Mouse (Mus musculus): ENCODE measurements around the gene Hipk2. TPM values are rescaled to one million over a fixed set of nuclear protein-coding genes. Genes with fewer than 3 reads are reported as not detected.

Gene Hipk2
- polyA plus RNA-seq, 1 experiment from 2014 or later: 12.7 TPM

- no peak overlapping the region for H3K9ac ChIP-seq (replicated peaks; ENCODE audit: low read length)
- H3K27ac ChIP-seq (replicated peaks; ENCODE audit: low read depth, low read length): no peak overlapping the region
- 90% methylated on average over 4 of the region's 4 CpGs for WGBS
- no peaks in the 10 kb centered on the region for H3K4me1 ChIP-seq (ENCODE audit: control insufficient read depth, insufficient read depth, low read length)
- DNase-seq (ENCODE audit: low spot score) (no peak), ATAC-seq (replicated peaks; ENCODE audit: insufficient number of reproducible peaks, low FRiP score, low TSS enrichment, low read depth) (no peak)
- H3K4me2 ChIP-seq (ENCODE audit: low read depth, low read length): no peak overlapping the region
- no peaks in the 10 kb centered on the region for H3K27me3 ChIP-seq (ENCODE audit: control insufficient read depth, insufficient read depth, low read length)
- H3K4me3 ChIP-seq (ENCODE audit: low read depth, low read length): no peak overlapping the region
- no peaks in the 10 kb centered on the region for H3K9me3 ChIP-seq (replicated peaks; ENCODE audit: control insufficient read depth, low read length)
- H3K36me3 ChIP-seq (replicated peaks; ENCODE audit: control insufficient read depth, insufficient read depth, low read depth, low read length): no peaks in the 10 kb centered on the region; the same call in 1 of the 2 replicates
Observed at GRCm38 (mm10) chr6:38823164-38823563, 52.8 kb downstream of the Hipk2 start.

GRCm38 (mm10) chr6:38821686-38822085 lies 54.3 kb downstream of the Hipk2 start:
- Histone ChIP-seq H3K4me3 (ENCODE audit: low read depth, low read length) (no peak overlapping the region), H3K9me3 (replicated peaks; ENCODE audit: control insufficient read depth, low read length) (no peaks in the 10 kb centered on the region), H3K27ac (replicated peaks; ENCODE audit: low read depth, low read length) (no peak overlapping the region), H3K27me3 (ENCODE audit: control insufficient read depth, insufficient read depth, low read length) (no peaks in the 10 kb centered on the region), H3K4me2 (ENCODE audit: low read depth, low read length) (no peak overlapping the region), H3K4me1 (ENCODE audit: control insufficient read depth, insufficient read depth, low read length) (no peaks in the 10 kb centered on the region), H3K9ac (replicated peaks; ENCODE audit: low read length) (no peak overlapping the region), H3K36me3 (replicated peaks; ENCODE audit: control insufficient read depth, insufficient read depth, low read depth, low read length) (peaks cover 3% of the 10 kb centered on the region; the same call in 1 of the 2 replicates)
- DNase-seq (ENCODE audit: low spot score): no peak
- no peak for ATAC-seq (replicated peaks; ENCODE audit: insufficient number of reproducible peaks, low FRiP score, low TSS enrichment, low read depth)
- 76% methylated on average over 2 of the region's 2 CpGs for WGBS

- 85% methylated on average over 1 of the region's 1 CpGs for WGBS
- Histone ChIP-seq H3K27me3 (ENCODE audit: control insufficient read depth, insufficient read depth, low read length) (no peaks in the 10 kb centered on the region), H3K4me2 (ENCODE audit: low read depth, low read length) (no peak overlapping the region), H3K4me3 (ENCODE audit: low read depth, low read length) (no peak overlapping the region), H3K9ac (replicated peaks; ENCODE audit: low read length) (no peak overlapping the region), H3K9me3 (replicated peaks; ENCODE audit: control insufficient read depth, low read length) (no peaks in the 10 kb centered on the region), H3K27ac (replicated peaks; ENCODE audit: low read depth, low read length) (no peak overlapping the region), H3K4me1 (ENCODE audit: control insufficient read depth, insufficient read depth, low read length) (no peaks in the 10 kb centered on the region), H3K36me3 (replicated peaks; ENCODE audit: control insufficient read depth, insufficient read depth, low read depth, low read length) (peaks cover 3% of the 10 kb centered on the region; the same call in 1 of the 2 replicates)
- ATAC-seq (replicated peaks; ENCODE audit: insufficient number of reproducible peaks, low FRiP score, low TSS enrichment, low read depth) (no peak), DNase-seq (ENCODE audit: low spot score) (no peak)
Observed at GRCm38 (mm10) chr6:38820862-38821261, 55.1 kb downstream of the Hipk2 start.

- no peaks in the 10 kb centered on the region for H3K4me1 ChIP-seq (ENCODE audit: control insufficient read depth, insufficient read depth, low read length)
- ATAC-seq (replicated peaks; ENCODE audit: insufficient number of reproducible peaks, low FRiP score, low TSS enrichment, low read depth): no peak
- no peaks in the 10 kb centered on the region for H3K27me3 ChIP-seq (ENCODE audit: control insufficient read depth, insufficient read depth, low read length)
- no peak overlapping the region for H3K27ac ChIP-seq (replicated peaks; ENCODE audit: low read depth, low read length)
- DNase-seq (ENCODE audit: low spot score): no peak
- peaks cover 3% of the 10 kb centered on the region; the same call in 1 of the 2 replicates for H3K36me3 ChIP-seq (replicated peaks; ENCODE audit: control insufficient read depth, insufficient read depth, low read depth, low read length)
- 89% methylated on average over 1 of the region's 1 CpGs for WGBS
- H3K4me3 ChIP-seq (ENCODE audit: low read depth, low read length): no peak overlapping the region
- no peak overlapping the region for H3K9ac ChIP-seq (replicated peaks; ENCODE audit: low read length)
- no peak overlapping the region for H3K4me2 ChIP-seq (ENCODE audit: low read depth, low read length)
- H3K9me3 ChIP-seq (replicated peaks; ENCODE audit: control insufficient read depth, low read length): no peaks in the 10 kb centered on the region
Observed at GRCm38 (mm10) chr6:38816216-38816615, 59.7 kb downstream of the Hipk2 start.

- H3K36me3 ChIP-seq (replicated peaks; ENCODE audit: control insufficient read depth, insufficient read depth, low read depth, low read length): peaks cover 3% of the 10 kb centered on the region; the same call in 1 of the 2 replicates
- no peak for DNase-seq (ENCODE audit: low spot score)
- WGBS: 78% methylated on average over 2 of the region's 2 CpGs
Observed at GRCm38 (mm10) chr6:38815582-38815981, 60.4 kb downstream of the Hipk2 start.

GRCm38 (mm10) chr6:38814690-38815089 lies 61.3 kb downstream of the Hipk2 start:
- H3K4me1 ChIP-seq (ENCODE audit: control insufficient read depth, insufficient read depth, low read length): no peaks in the 10 kb centered on the region
- no peak overlapping the region for H3K4me2 ChIP-seq (ENCODE audit: low read depth, low read length)
- no peak overlapping the region for H3K4me3 ChIP-seq (ENCODE audit: low read depth, low read length)
- H3K27me3 ChIP-seq (ENCODE audit: control insufficient read depth, insufficient read depth, low read length): no peaks in the 10 kb centered on the region
- H3K9me3 ChIP-seq (replicated peaks; ENCODE audit: control insufficient read depth, low read length): no peaks in the 10 kb centered on the region
- ATAC-seq (replicated peaks; ENCODE audit: insufficient number of reproducible peaks, low FRiP score, low TSS enrichment, low read depth) (no peak), DNase-seq (ENCODE audit: low spot score) (no peak)
- 86% methylated on average over 2 of the region's 2 CpGs for WGBS
- peaks cover 3% of the 10 kb centered on the region for H3K36me3 ChIP-seq (replicated peaks; ENCODE audit: control insufficient read depth, insufficient read depth, low read depth, low read length)
- H3K9ac ChIP-seq (replicated peaks; ENCODE audit: low read length): no peak overlapping the region
- no peak overlapping the region for H3K27ac ChIP-seq (replicated peaks; ENCODE audit: low read depth, low read length)

More at GRCm38 (mm10) chr6:38815582-38815981, 60.4 kb downstream of the Hipk2 start:
- Histone ChIP-seq H3K27me3 (ENCODE audit: control insufficient read depth, insufficient read depth, low read length) (no peaks in the 10 kb centered on the region), H3K9ac (replicated peaks; ENCODE audit: low read length) (no peak overlapping the region), H3K27ac (replicated peaks; ENCODE audit: low read depth, low read length) (no peak overlapping the region), H3K4me2 (ENCODE audit: low read depth, low read length) (no peak overlapping the region), H3K9me3 (replicated peaks; ENCODE audit: control insufficient read depth, low read length) (no peaks in the 10 kb centered on the region), H3K4me1 (ENCODE audit: control insufficient read depth, insufficient read depth, low read length) (no peaks in the 10 kb centered on the region), H3K4me3 (ENCODE audit: low read depth, low read length) (no peak overlapping the region)
- no peak for ATAC-seq (replicated peaks; ENCODE audit: insufficient number of reproducible peaks, low FRiP score, low TSS enrichment, low read depth)

- H3K36me3 ChIP-seq (replicated peaks; ENCODE audit: control insufficient read depth, insufficient read depth, low read depth, low read length): no peaks in the 10 kb centered on the region; the same call in 1 of the 2 replicates
- no peak overlapping the region for H3K9ac ChIP-seq (replicated peaks; ENCODE audit: low read length)
- no peaks in the 10 kb centered on the region for H3K9me3 ChIP-seq (replicated peaks; ENCODE audit: control insufficient read depth, low read length)
- DNase-seq (ENCODE audit: low spot score): no peak
- no peak overlapping the region for H3K27ac ChIP-seq (replicated peaks; ENCODE audit: low read depth, low read length)
- 82% methylated on average over 4 of the region's 4 CpGs for WGBS
- H3K4me2 ChIP-seq (ENCODE audit: low read depth, low read length): no peak overlapping the region
- no peaks in the 10 kb centered on the region for H3K27me3 ChIP-seq (ENCODE audit: control insufficient read depth, insufficient read depth, low read length)
- ATAC-seq (replicated peaks; ENCODE audit: insufficient number of reproducible peaks, low FRiP score, low TSS enrichment, low read depth): no peak
- H3K4me3 ChIP-seq (ENCODE audit: low read depth, low read length): no peak overlapping the region
- no peaks in the 10 kb centered on the region for H3K4me1 ChIP-seq (ENCODE audit: control insufficient read depth, insufficient read depth, low read length)
Observed at GRCm38 (mm10) chr6:38811459-38812145, 64.4 kb downstream of the Hipk2 start.

GRCm38 (mm10) chr6:38810121-38810475 lies 65.9 kb downstream of the Hipk2 start:
- Histone ChIP-seq H3K4me1 (ENCODE audit: control insufficient read depth, insufficient read depth, low read length) (no peaks in the 10 kb centered on the region), H3K4me3 (ENCODE audit: low read depth, low read length) (no peak overlapping the region), H3K9ac (replicated peaks; ENCODE audit: low read length) (no peak overlapping the region), H3K9me3 (replicated peaks; ENCODE audit: control insufficient read depth, low read length) (no peaks in the 10 kb centered on the region), H3K27ac (replicated peaks; ENCODE audit: low read depth, low read length) (no peak overlapping the region), H3K27me3 (ENCODE audit: control insufficient read depth, insufficient read depth, low read length) (no peaks in the 10 kb centered on the region), H3K4me2 (ENCODE audit: low read depth, low read length) (no peak overlapping the region), H3K36me3 (replicated peaks; ENCODE audit: control insufficient read depth, insufficient read depth, low read depth, low read length) (no peaks in the 10 kb centered on the region; the same call in 1 of the 2 replicates)
- no peak for DNase-seq (ENCODE audit: low spot score)
- ATAC-seq (replicated peaks; ENCODE audit: insufficient number of reproducible peaks, low FRiP score, low TSS enrichment, low read depth): no peak
- 59% methylated on average over 2 of the region's 2 CpGs for WGBS

Data from embryonic facial prominence, embryonic 11.5 days (tissue).